Mouse (Mus musculus): ENCODE measurements at regions not wholly inside any gene's neighbourhood (a gene's known extent, or its start where the extent isn't known, plus 50 kb on each side); places are given as distances from the start of the nearest gene placed in this dataset.

GRCm38 (mm10) chr3:50813760-50814400, 370.5 kb upstream of the Slc7a11 start:
- Histone ChIP-seq H3K4me3 (ENCODE audit: low read depth, low read length) (no peak overlapping the region), H3K4me1 (ENCODE audit: insufficient read depth, low read depth, low read length) (no peaks in the 10 kb centered on the region), H3K27me3 (ENCODE audit: insufficient read depth, low read length) (no peaks in the 10 kb centered on the region), H3K36me3 (replicated peaks) (no peaks in the 10 kb centered on the region), H3K9me3 (replicated peaks) (peaks cover 13% of the 10 kb centered on the region)
- DNase-seq (ENCODE audit: low spot score) (no peak), ATAC-seq (ENCODE audit: extremely low read depth, insufficient number of reproducible peaks, low FRiP score, poor library complexity, severe bottlenecking) (no peak)
- no peak for TF ChIP-seq POLR2AphosphoS5 (IDR thresholded peaks at IDR 0.05; ENCODE audit: insufficient replicate concordance, low read depth, low read length)
- TF ChIP-seq GATA2 (IDR thresholded peaks at IDR 0.05; ENCODE audit: borderline replicate concordance, low read depth, low read length): no peak
- no peak for TF ChIP-seq TAL1 (conservative IDR thresholded peaks at IDR 0.05; ENCODE audit: low read depth, low read length)
- TF ChIP-seq GATA1 (IDR thresholded peaks at IDR 0.05; ENCODE audit: borderline replicate concordance, low read length): no peak
- no peak for TF ChIP-seq CTCF (IDR thresholded peaks at IDR 0.05; ENCODE audit: low read depth, low read length)

GRCm38 (mm10) chr3:50815716-50816115, 372.3 kb upstream of the Slc7a11 start:
- no peak for DNase-seq (ENCODE audit: low spot score)
- TF ChIP-seq TAL1 (conservative IDR thresholded peaks at IDR 0.05; ENCODE audit: low read depth, low read length) (no peak), GATA2 (IDR thresholded peaks at IDR 0.05; ENCODE audit: borderline replicate concordance, low read depth, low read length) (no peak), POLR2AphosphoS5 (IDR thresholded peaks at IDR 0.05; ENCODE audit: insufficient replicate concordance, low read depth, low read length) (no peak), GATA1 (IDR thresholded peaks at IDR 0.05; ENCODE audit: borderline replicate concordance, low read length) (no peak), CTCF (IDR thresholded peaks at IDR 0.05; ENCODE audit: low read depth, low read length) (no peak)
- H3K36me3 ChIP-seq (replicated peaks): no peaks in the 10 kb centered on the region
- H3K9me3 ChIP-seq (replicated peaks): peaks cover 16% of the 10 kb centered on the region
- no peak overlapping the region for H3K4me3 ChIP-seq (ENCODE audit: low read depth, low read length)
- no peaks in the 10 kb centered on the region for H3K4me1 ChIP-seq (ENCODE audit: insufficient read depth, low read depth, low read length)
- H3K27me3 ChIP-seq (ENCODE audit: insufficient read depth, low read length): no peaks in the 10 kb centered on the region
- ATAC-seq (ENCODE audit: extremely low read depth, insufficient number of reproducible peaks, low FRiP score, poor library complexity, severe bottlenecking): no peak

GRCm38 (mm10) chr3:50816479-50816878, 373.1 kb upstream of the Slc7a11 start:
- H3K36me3 ChIP-seq (replicated peaks): no peaks in the 10 kb centered on the region
- DNase-seq (ENCODE audit: low spot score) (no peak), ATAC-seq (ENCODE audit: extremely low read depth, insufficient number of reproducible peaks, low FRiP score, poor library complexity, severe bottlenecking) (no peak)
- no peak overlapping the region for H3K4me3 ChIP-seq (ENCODE audit: low read depth, low read length)
- H3K27me3 ChIP-seq (ENCODE audit: insufficient read depth, low read length): no peaks in the 10 kb centered on the region
- no peaks in the 10 kb centered on the region for H3K4me1 ChIP-seq (ENCODE audit: insufficient read depth, low read depth, low read length)
- peaks cover 16% of the 10 kb centered on the region for H3K9me3 ChIP-seq (replicated peaks)
- no peak for TF ChIP-seq GATA1 (IDR thresholded peaks at IDR 0.05; ENCODE audit: borderline replicate concordance, low read length)
- no peak for TF ChIP-seq CTCF (IDR thresholded peaks at IDR 0.05; ENCODE audit: low read depth, low read length)
- TF ChIP-seq TAL1 (conservative IDR thresholded peaks at IDR 0.05; ENCODE audit: low read depth, low read length): no peak
- TF ChIP-seq POLR2AphosphoS5 (IDR thresholded peaks at IDR 0.05; ENCODE audit: insufficient replicate concordance, low read depth, low read length): no peak
- no peak for TF ChIP-seq GATA2 (IDR thresholded peaks at IDR 0.05; ENCODE audit: borderline replicate concordance, low read depth, low read length)

- ATAC-seq (ENCODE audit: extremely low read depth, insufficient number of reproducible peaks, low FRiP score, poor library complexity, severe bottlenecking): no peak
- peaks cover 16% of the 10 kb centered on the region for H3K9me3 ChIP-seq (replicated peaks)
- H3K27me3 ChIP-seq (ENCODE audit: insufficient read depth, low read length): no peaks in the 10 kb centered on the region
- H3K36me3 ChIP-seq (replicated peaks): no peaks in the 10 kb centered on the region
- H3K4me1 ChIP-seq (ENCODE audit: insufficient read depth, low read depth, low read length): no peaks in the 10 kb centered on the region
- H3K4me3 ChIP-seq (ENCODE audit: low read depth, low read length): no peak overlapping the region
- DNase-seq (ENCODE audit: low spot score): no peak
- TF ChIP-seq CTCF (IDR thresholded peaks at IDR 0.05; ENCODE audit: low read depth, low read length) (no peak), GATA2 (IDR thresholded peaks at IDR 0.05; ENCODE audit: borderline replicate concordance, low read depth, low read length) (no peak), TAL1 (conservative IDR thresholded peaks at IDR 0.05; ENCODE audit: low read depth, low read length) (no peak), POLR2AphosphoS5 (IDR thresholded peaks at IDR 0.05; ENCODE audit: insufficient replicate concordance, low read depth, low read length) (no peak), GATA1 (IDR thresholded peaks at IDR 0.05; ENCODE audit: borderline replicate concordance, low read length) (no peak)
These were observed 373.9 kb upstream of the Slc7a11 start for GRCm38 (mm10) chr3:50817361-50817760.

- DNase-seq (ENCODE audit: low spot score) (no peak), ATAC-seq (ENCODE audit: extremely low read depth, insufficient number of reproducible peaks, low FRiP score, poor library complexity, severe bottlenecking) (no peak)
- TF ChIP-seq POLR2AphosphoS5 (IDR thresholded peaks at IDR 0.05; ENCODE audit: insufficient replicate concordance, low read depth, low read length) (no peak), TAL1 (conservative IDR thresholded peaks at IDR 0.05; ENCODE audit: low read depth, low read length) (no peak), CTCF (IDR thresholded peaks at IDR 0.05; ENCODE audit: low read depth, low read length) (no peak), GATA2 (IDR thresholded peaks at IDR 0.05; ENCODE audit: borderline replicate concordance, low read depth, low read length) (no peak), GATA1 (IDR thresholded peaks at IDR 0.05; ENCODE audit: borderline replicate concordance, low read length) (no peak)
- Histone ChIP-seq H3K36me3 (replicated peaks) (no peaks in the 10 kb centered on the region), H3K9me3 (replicated peaks) (peaks cover 4% of the 10 kb centered on the region; the same call in 1 of the 2 replicates), H3K4me3 (ENCODE audit: low read depth, low read length) (no peak overlapping the region), H3K4me1 (ENCODE audit: insufficient read depth, low read depth, low read length) (no peaks in the 10 kb centered on the region), H3K27me3 (ENCODE audit: insufficient read depth, low read length) (no peaks in the 10 kb centered on the region)
These were observed 377.4 kb upstream of the Slc7a11 start for GRCm38 (mm10) chr3:50820776-50821175.

GRCm38 (mm10) chr3:50825534-50826423, 382.4 kb upstream of the Slc7a11 start:
- Histone ChIP-seq H3K4me3 (ENCODE audit: low read depth, low read length) (no peak overlapping the region), H3K36me3 (replicated peaks) (no peaks in the 10 kb centered on the region), H3K27me3 (ENCODE audit: insufficient read depth, low read length) (no peaks in the 10 kb centered on the region), H3K4me1 (ENCODE audit: insufficient read depth, low read depth, low read length) (no peaks in the 10 kb centered on the region), H3K9me3 (replicated peaks) (no peaks in the 10 kb centered on the region)
- DNase-seq (ENCODE audit: low spot score) (no peak), ATAC-seq (ENCODE audit: extremely low read depth, insufficient number of reproducible peaks, low FRiP score, poor library complexity, severe bottlenecking) (no peak)
- TF ChIP-seq POLR2AphosphoS5 (IDR thresholded peaks at IDR 0.05; ENCODE audit: insufficient replicate concordance, low read depth, low read length): no peak
- no peak for TF ChIP-seq CTCF (IDR thresholded peaks at IDR 0.05; ENCODE audit: low read depth, low read length)
- no peak for TF ChIP-seq TAL1 (conservative IDR thresholded peaks at IDR 0.05; ENCODE audit: low read depth, low read length)
- no peak for TF ChIP-seq GATA1 (IDR thresholded peaks at IDR 0.05; ENCODE audit: borderline replicate concordance, low read length)
- TF ChIP-seq GATA2 (IDR thresholded peaks at IDR 0.05; ENCODE audit: borderline replicate concordance, low read depth, low read length): no peak
